In the genomic region with DNA sequence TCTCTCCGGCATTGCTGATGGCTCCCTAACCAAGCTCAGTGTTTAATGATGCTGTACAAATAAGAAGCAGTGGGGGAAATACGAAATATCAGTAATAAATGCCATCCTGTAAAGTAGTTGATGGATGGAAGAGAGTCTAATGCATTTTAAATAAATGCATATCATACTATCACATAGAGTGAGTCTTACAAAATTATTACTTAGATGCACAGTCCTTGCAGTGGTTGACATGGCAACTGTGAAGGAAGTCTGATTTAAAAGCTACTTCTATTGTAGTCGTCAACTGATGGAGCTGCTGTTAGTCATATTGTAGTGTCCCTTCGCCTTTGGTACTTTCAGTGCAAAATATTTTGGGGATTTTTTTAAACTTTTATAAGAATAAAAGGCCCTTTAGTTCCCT, we compare ENCODE assay signal across 26 mouse cellular contexts.
"Had no signal": no experiment of that assay in that cellular context is flagged by ENCODE, and none has a peak within 500 bp of the region (broad histone marks: within the 10 kb centered on the region; RNA-seq: fewer than 3 reads in every experiment).

No protein-coding gene starts in this region.

- H3K4me2 ChIP-seq: heart, embryonic 12.5 days; hindbrain, embryonic 13.5 days; hindbrain, embryonic 15.5 days; intestine, embryonic 15.5 days; limb, embryonic 12.5 days; liver, embryonic 11.5 days; liver, embryonic 13.5 days had no signal

- H3K4me1 ChIP-seq: heart, embryonic 10.5 days; heart, embryonic 12.5 days; hindbrain, embryonic 13.5 days; hindbrain, embryonic 15.5 days; intestine, embryonic 15.5 days; limb, embryonic 10.5 days; limb, embryonic 12.5 days; liver, embryonic 13.5 days had no signal

- ATAC-seq: inflammation-experienced regulatory T-cells, adult 6 months; intestine, embryonic 15.5 days; intestine, postnatal 0 days had no signal

- H3K4me3 ChIP-seq: gastrocnemius, adult 2 months; heart, embryonic 10.5 days; heart, embryonic 12.5 days; hindbrain, embryonic 10.5 days; hindbrain, embryonic 13.5 days; hindbrain, embryonic 15.5 days; intestine, embryonic 15.5 days; layer of hippocampus, adult 2 months; left cerebral cortex, adult 2 months; limb, embryonic 10.5 days; limb, embryonic 12.5 days; liver, embryonic 13.5 days had no signal

- H3K9ac ChIP-seq: heart, embryonic 12.5 days; hindbrain, embryonic 13.5 days; hindbrain, embryonic 15.5 days; intestine, embryonic 15.5 days; limb, embryonic 12.5 days; liver, embryonic 13.5 days had no signal

- H3K9me3 ChIP-seq: heart, embryonic 10.5 days; heart, embryonic 12.5 days; hindbrain, embryonic 10.5 days; hindbrain, embryonic 13.5 days; hindbrain, embryonic 15.5 days; intestine, embryonic 15.5 days; limb, embryonic 10.5 days; limb, embryonic 12.5 days; liver, embryonic 13.5 days had no signal

- H3K36me3 ChIP-seq: hindbrain, embryonic 15.5 days; intestine, embryonic 15.5 days; limb, embryonic 10.5 days; limb, embryonic 12.5 days; liver, embryonic 13.5 days had no signal

- H3K27me3 ChIP-seq: heart, embryonic 12.5 days; hindbrain, embryonic 13.5 days; hindbrain, embryonic 15.5 days; intestine, embryonic 15.5 days; limb, embryonic 12.5 days; liver, embryonic 13.5 days had no signal

- DNase-seq: gastrocnemius, adult 2 months; gastrocnemius, postnatal 10 days; gastrocnemius, postnatal 25 days; heart, adult 18-20 months; heart, postnatal 10 days; heart, postnatal 4 days; kidney, adult 18-20 months; kidney, adult 8-10 months; kidney, postnatal 10 days; kidney, postnatal 25 days; kidney, postnatal 4 days; liver; liver, embryonic 13.5 days had no signal

- H3K27ac ChIP-seq: gastrocnemius, adult 2 months; heart, embryonic 10.5 days; hindbrain, embryonic 10.5 days; hindbrain, embryonic 13.5 days; hindbrain, embryonic 15.5 days; intestine, embryonic 15.5 days; layer of hippocampus, adult 2 months; left cerebral cortex, adult 2 months; limb, embryonic 10.5 days; limb, embryonic 12.5 days; liver, embryonic 13.5 days had no signal
